Mouse (Mus musculus): ENCODE data around the gene Clic5. TPM values are rescaled to one million over a fixed set of nuclear protein-coding genes. Genes with fewer than 3 reads are reported as not detected.

Gene Clic5
- total RNA-seq, 1 experiment = 0.49 TPM

DNA sequence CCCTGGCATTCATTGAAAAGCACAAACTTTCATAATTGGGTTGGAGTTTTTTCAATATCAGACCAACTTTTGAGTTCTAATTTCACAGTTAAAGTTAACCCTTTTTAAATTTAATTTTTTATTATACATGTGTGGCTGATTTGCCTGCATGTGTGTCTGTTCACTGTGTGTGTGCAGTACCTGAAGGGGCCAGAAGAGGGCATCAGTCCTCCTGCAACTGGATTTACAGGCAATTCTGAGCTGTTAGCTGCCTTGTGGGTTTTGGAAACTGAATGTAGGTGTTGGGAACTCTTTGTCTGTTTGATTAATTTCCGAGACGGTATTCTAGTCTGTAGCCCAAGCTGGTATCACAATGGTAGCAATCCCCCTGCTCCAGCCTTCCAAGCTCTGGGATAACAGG lies 52.4 kb downstream of the Clic5 start:
- Histone ChIP-seq H3K36me3 (ENCODE audit: control insufficient read depth, insufficient read depth, low read length, poor library complexity, severe bottlenecking) (no peaks in the 10 kb centered on the region), H3K4me1 (ENCODE audit: control insufficient read depth in 2 of 2, insufficient read depth in 2 of 2, low read length in 2 of 2, poor library complexity in 1 of 2) (peaks cover 4 to 14% of the 10 kb centered on the region in 2 experiments; a peak in 3 of 4 replicates), H3K27ac (ENCODE audit: insufficient read depth, low read depth, low read length, poor library complexity, severe bottlenecking) (no peak overlapping the region), H3K9ac (ENCODE audit: insufficient read depth, low read depth, low read length, poor library complexity, severe bottlenecking) (no peak overlapping the region), H3K9me3 (ENCODE audit: control insufficient read depth, insufficient read depth, low read depth, low read length) (no peaks in the 10 kb centered on the region), H3K4me3 (ENCODE audit: insufficient read depth in 1 of 2, low read depth in 1 of 2, low read length in 2 of 2, poor library complexity in 1 of 2, severe bottlenecking in 1 of 2) (no peak overlapping the region)
- in situ Hi-C loops (cut with MboI; ENCODE audit: low sequenced_read_pairs in 2 of 2, unreplicated experiment in 2 of 2) = no loop called here
- DNase-seq (ENCODE audit: low read depth, low spot score) = no peak
- TF ChIP-seq HCFC1 (IDR thresholded peaks at IDR 0.05; ENCODE audit: borderline replicate concordance, insufficient read depth, low read length) (no peak), MAFK (IDR thresholded peaks at IDR 0.05; ENCODE audit: insufficient read depth, low read depth, low read length) (no peak), ZNF384 (IDR thresholded peaks at IDR 0.05; ENCODE audit: low read depth, low read length) (no peak), ZC3H11A (IDR thresholded peaks at IDR 0.05; ENCODE audit: borderline replicate concordance, low read depth, low read length) (no peak), CHD2 (IDR thresholded peaks at IDR 0.05; ENCODE audit: low read depth, low read length) (no peak)

DNA sequence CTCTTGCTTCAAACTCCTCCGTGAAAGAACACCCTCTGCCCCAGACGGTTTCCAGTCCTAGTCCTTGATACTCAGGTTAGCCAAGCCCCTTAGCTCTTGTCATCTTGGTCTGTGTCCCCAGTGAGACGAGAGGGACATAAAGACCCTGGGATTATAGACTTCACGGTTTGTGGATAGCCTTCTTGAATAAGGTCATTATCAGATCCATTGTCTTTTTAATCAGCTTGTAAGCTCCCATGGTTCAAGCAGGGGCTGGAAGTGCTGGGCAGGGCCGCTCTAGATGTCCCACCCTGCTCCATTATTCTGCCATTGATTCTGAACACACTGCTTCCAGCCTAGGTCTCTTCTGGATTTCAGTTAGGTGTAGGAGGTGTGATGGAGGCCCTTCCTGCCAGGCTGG lies 55.7 kb downstream of the Clic5 start:
- peaks cover 4 to 14% of the 10 kb centered on the region in 2 experiments; a peak in 3 of 4 replicates for H3K4me1 ChIP-seq (ENCODE audit: control insufficient read depth in 2 of 2, insufficient read depth in 2 of 2, low read length in 2 of 2, poor library complexity in 1 of 2)
- no peak for TF ChIP-seq ZNF384 (IDR thresholded peaks at IDR 0.05; ENCODE audit: low read depth, low read length)
- no peak for TF ChIP-seq HCFC1 (IDR thresholded peaks at IDR 0.05; ENCODE audit: borderline replicate concordance, insufficient read depth, low read length)
- no peak for TF ChIP-seq MAFK (IDR thresholded peaks at IDR 0.05; ENCODE audit: insufficient read depth, low read depth, low read length)
- no peak for TF ChIP-seq CHD2 (IDR thresholded peaks at IDR 0.05; ENCODE audit: low read depth, low read length)
- no peak for TF ChIP-seq ZC3H11A (IDR thresholded peaks at IDR 0.05; ENCODE audit: borderline replicate concordance, low read depth, low read length)
- H3K36me3 ChIP-seq (ENCODE audit: control insufficient read depth, insufficient read depth, low read length, poor library complexity, severe bottlenecking) = no peaks in the 10 kb centered on the region
- no peak overlapping the region for H3K27ac ChIP-seq (ENCODE audit: insufficient read depth, low read depth, low read length, poor library complexity, severe bottlenecking)
- no peak for DNase-seq (ENCODE audit: low read depth, low spot score)
- H3K4me3 ChIP-seq (ENCODE audit: insufficient read depth in 1 of 2, low read depth in 1 of 2, low read length in 2 of 2, poor library complexity in 1 of 2, severe bottlenecking in 1 of 2) = no peak overlapping the region
- H3K9me3 ChIP-seq (ENCODE audit: control insufficient read depth, insufficient read depth, low read depth, low read length) = no peaks in the 10 kb centered on the region
- in situ Hi-C loops (cut with MboI; ENCODE audit: low sequenced_read_pairs in 2 of 2, unreplicated experiment in 2 of 2) = no loop called here
- H3K9ac ChIP-seq (ENCODE audit: insufficient read depth, low read depth, low read length, poor library complexity, severe bottlenecking) = no peak overlapping the region

DNA sequence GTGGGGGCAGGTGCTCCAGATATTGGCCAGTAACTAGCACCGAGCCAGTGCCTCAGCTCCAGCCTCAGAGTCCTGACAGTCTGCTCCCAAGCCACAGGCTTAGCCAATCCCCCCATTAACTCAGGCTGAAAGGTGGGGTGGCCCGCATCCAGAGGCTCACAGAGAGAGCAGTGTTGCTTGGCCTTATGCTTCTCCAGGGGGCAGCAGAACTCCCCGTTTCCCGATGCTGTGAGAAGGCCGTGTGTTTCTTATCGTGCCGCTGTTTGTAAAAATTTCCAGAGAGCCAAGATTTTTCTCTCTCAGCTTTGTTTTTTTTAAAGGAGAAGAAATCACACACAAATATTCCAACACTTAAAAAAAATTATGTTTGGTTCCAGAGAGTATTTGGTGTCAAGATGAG lies 56.2 kb downstream of the Clic5 start:
- Histone ChIP-seq H3K9me3 (ENCODE audit: control insufficient read depth, insufficient read depth, low read depth, low read length) (no peaks in the 10 kb centered on the region), H3K9ac (ENCODE audit: insufficient read depth, low read depth, low read length, poor library complexity, severe bottlenecking) (no peak overlapping the region), H3K36me3 (ENCODE audit: control insufficient read depth, insufficient read depth, low read length, poor library complexity, severe bottlenecking) (no peaks in the 10 kb centered on the region), H3K4me3 (ENCODE audit: insufficient read depth in 1 of 2, low read depth in 1 of 2, low read length in 2 of 2, poor library complexity in 1 of 2, severe bottlenecking in 1 of 2) (no peak overlapping the region), H3K4me1 (ENCODE audit: control insufficient read depth in 2 of 2, insufficient read depth in 2 of 2, low read length in 2 of 2, poor library complexity in 1 of 2) (peaks cover 3 to 13% of the 10 kb centered on the region in 2 experiments; a peak in 3 of 4 replicates), H3K27ac (ENCODE audit: insufficient read depth, low read depth, low read length, poor library complexity, severe bottlenecking) (no peak overlapping the region)
- no peak for TF ChIP-seq HCFC1 (IDR thresholded peaks at IDR 0.05; ENCODE audit: borderline replicate concordance, insufficient read depth, low read length)
- TF ChIP-seq CHD2 (IDR thresholded peaks at IDR 0.05; ENCODE audit: low read depth, low read length) = no peak
- no peak for TF ChIP-seq ZC3H11A (IDR thresholded peaks at IDR 0.05; ENCODE audit: borderline replicate concordance, low read depth, low read length)
- no peak for TF ChIP-seq ZNF384 (IDR thresholded peaks at IDR 0.05; ENCODE audit: low read depth, low read length)
- no peak for TF ChIP-seq MAFK (IDR thresholded peaks at IDR 0.05; ENCODE audit: insufficient read depth, low read depth, low read length)
- in situ Hi-C loops (cut with MboI; ENCODE audit: low sequenced_read_pairs in 2 of 2, unreplicated experiment in 2 of 2) = no loop called here
- DNase-seq (ENCODE audit: low read depth, low spot score) = no peak

DNA sequence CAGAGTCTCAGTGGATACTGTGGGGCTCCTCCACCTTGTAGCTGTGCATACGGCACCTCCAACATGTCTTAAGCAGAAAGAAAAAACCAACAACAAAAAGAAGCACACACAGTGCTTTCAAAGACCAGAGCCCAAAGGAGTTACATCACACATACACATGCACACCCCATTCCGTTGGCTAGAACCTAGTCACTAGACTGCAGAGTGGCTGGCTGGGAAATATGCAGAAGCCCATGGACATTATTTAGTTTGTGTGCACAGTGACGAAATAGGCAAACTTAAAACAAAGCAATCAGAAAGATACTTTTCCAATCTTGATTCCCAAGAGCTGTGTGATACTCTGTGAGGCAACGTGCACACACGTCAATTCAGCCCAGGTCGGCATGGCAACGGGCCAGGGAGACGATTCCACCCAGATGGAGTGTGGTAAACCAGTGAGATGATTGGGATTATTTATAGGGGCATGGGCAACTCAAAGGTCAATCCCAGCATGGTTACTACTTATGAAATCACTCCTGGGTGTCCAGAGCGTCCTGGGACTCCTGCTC lies 57.8 kb downstream of the Clic5 start:
- H3K4me3 ChIP-seq (ENCODE audit: insufficient read depth in 1 of 2, low read depth in 1 of 2, low read length in 2 of 2, poor library complexity in 1 of 2, severe bottlenecking in 1 of 2) = no peak overlapping the region
- H3K36me3 ChIP-seq (ENCODE audit: control insufficient read depth, insufficient read depth, low read length, poor library complexity, severe bottlenecking) = no peaks in the 10 kb centered on the region
- TF ChIP-seq ZC3H11A (IDR thresholded peaks at IDR 0.05; ENCODE audit: borderline replicate concordance, low read depth, low read length) (no peak), HCFC1 (IDR thresholded peaks at IDR 0.05; ENCODE audit: borderline replicate concordance, insufficient read depth, low read length) (no peak), CHD2 (IDR thresholded peaks at IDR 0.05; ENCODE audit: low read depth, low read length) (no peak), MAFK (IDR thresholded peaks at IDR 0.05; ENCODE audit: insufficient read depth, low read depth, low read length) (no peak), ZNF384 (IDR thresholded peaks at IDR 0.05; ENCODE audit: low read depth, low read length) (no peak)
- no peak overlapping the region for H3K9ac ChIP-seq (ENCODE audit: insufficient read depth, low read depth, low read length, poor library complexity, severe bottlenecking)
- no peak overlapping the region for H3K27ac ChIP-seq (ENCODE audit: insufficient read depth, low read depth, low read length, poor library complexity, severe bottlenecking)
- peaks cover 0 to 10% of the 10 kb centered on the region in 2 experiments; a peak in 1 of 4 replicates for H3K4me1 ChIP-seq (ENCODE audit: control insufficient read depth in 2 of 2, insufficient read depth in 2 of 2, low read length in 2 of 2, poor library complexity in 1 of 2)
- no peak for DNase-seq (ENCODE audit: low read depth, low spot score)
- no peaks in the 10 kb centered on the region for H3K9me3 ChIP-seq (ENCODE audit: control insufficient read depth, insufficient read depth, low read depth, low read length)
- in situ Hi-C loops (cut with MboI; ENCODE audit: low sequenced_read_pairs in 2 of 2, unreplicated experiment in 2 of 2) = no loop called here

All from ES-E14 (cell line).